Mouse (Mus musculus) stomach, embryonic 14.5 days (tissue): Measurements from ENCODE around the gene Rere. TPM values are rescaled to one million over a fixed set of nuclear protein-coding genes. Genes with fewer than 3 reads are reported as not detected.

Experiments used
- ATAC-seq: fragments of 200-750 bp; cut with Nextera tagmentation; 2 replicates; pipeline ENCODE4 v1.8.0; 2017; ENCODE audit warnings: low read depth, moderate TSS enrichment; ENCODE audit not compliant: insufficient number of reproducible peaks, insufficient read depth, low FRiP score
- H3K27ac ChIP-seq: fragments of 300-500 bp; sonication (generic); 2 replicates; pipeline ENCODE4 v1.5.1; 2014; ENCODE audit warnings: mild to moderate bottlenecking, low read length, moderate library complexity, mixed read lengths
- H3K27me3 ChIP-seq: fragments of 300-500 bp; sonication (generic); 2 replicates; pipeline ENCODE4 v1.6.1; 2014; ENCODE audit warnings: low read length, control low read depth, mixed read lengths; ENCODE audit not compliant: control insufficient read depth, insufficient read depth
- H3K36me3 ChIP-seq: fragments of 300-500 bp; sonication (generic); 2 replicates; pipeline ENCODE4 v1.6.1; 2014; ENCODE audit warnings: mild to moderate bottlenecking, control low read depth, low read length, moderate library complexity, mixed read lengths; ENCODE audit not compliant: control insufficient read depth, insufficient read depth
- H3K4me1 ChIP-seq: fragments of 300-500 bp; sonication (generic); 2 replicates; pipeline ENCODE4 v1.6.1; 2014; ENCODE audit warnings: low read length, control low read depth, mixed read lengths; ENCODE audit not compliant: control insufficient read depth, insufficient read depth
- H3K4me2 ChIP-seq: fragments of 300-500 bp; sonication (generic); replicated peaks from 2 replicates; pipeline ENCODE4 v1.6.1; 2014; ENCODE audit warnings: low read depth, low read length, control low read depth
- H3K4me3 ChIP-seq: fragments of 300-500 bp; sonication (generic); 2 replicates; pipeline ENCODE4 v1.5.1; 2014; ENCODE audit warnings: low read depth, low read length, control low read depth
- H3K9ac ChIP-seq: fragments of 300-500 bp; sonication (generic); replicated peaks from 2 replicates; pipeline ENCODE4 v1.6.1; 2014; ENCODE audit warnings: low read depth, mild to moderate bottlenecking, control low read depth, low read length, moderate library complexity, mixed read lengths
- H3K9me3 ChIP-seq: fragments of 300-500 bp; sonication (generic); 2 replicates; pipeline ENCODE4 v1.6.1; 2016; ENCODE audit warnings: low read depth, low read length, control low read depth; ENCODE audit not compliant: control insufficient read depth
- WGBS: fragments of 180-500 bp; shearing (Covaris S2); extraction: QIAGEN DNeasy Blood & Tissue Kit; methylation state at CpG from one replicate; pipeline ENCODE4 v1.1.7; 2014; 5-methylcytosine and 5-hydroxymethylcytosine counted together
- polyA plus RNA-seq: library from polyadenylated mRNA; unstranded; fragments of >200 nt; fragmentation: Nextera tagmentation; extraction: Ambion mirVana; gene quantifications from 2 replicates; pipeline ENCODE4 v1.2.1, GENCODE M21; 2014

Rere gene
- polyA plus RNA-seq, 1 experiment from 2014 or later = 41.1 TPM

DNA sequence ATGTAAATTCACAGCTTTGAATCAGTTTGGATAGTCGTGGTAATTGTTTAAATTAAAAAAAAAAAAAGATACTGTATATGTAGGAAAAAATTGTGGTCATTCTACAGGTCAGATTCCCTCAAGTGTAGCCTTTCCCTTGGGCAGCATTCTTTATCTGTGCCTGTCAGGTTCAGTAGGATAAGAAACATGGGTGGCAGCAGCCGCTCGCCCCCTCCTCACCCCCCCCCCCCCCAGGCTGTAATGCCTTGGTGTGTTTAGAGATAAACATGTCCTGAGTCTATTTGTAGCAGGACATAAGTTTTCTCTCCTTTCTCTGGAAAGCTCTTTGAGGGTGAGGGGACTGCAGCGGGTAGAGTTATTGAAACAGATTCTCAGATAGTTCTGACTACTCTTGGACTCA is 147.3 kb downstream of the Rere start:
- Histone ChIP-seq H3K27me3 (no peaks in the 10 kb centered on the region), H3K4me1 (peaks cover 13% of the 10 kb centered on the region), H3K9ac (no peak overlapping the region), H3K4me2 (no peak overlapping the region), H3K4me3 (no peak overlapping the region), H3K27ac (no peak overlapping the region), H3K36me3 (no peaks in the 10 kb centered on the region; the same call in 1 of the 2 replicates), H3K9me3 (no peaks in the 10 kb centered on the region)
- ATAC-seq = no peak
- 50% methylated on average over 4 of the region's 4 CpGs for WGBS

DNA sequence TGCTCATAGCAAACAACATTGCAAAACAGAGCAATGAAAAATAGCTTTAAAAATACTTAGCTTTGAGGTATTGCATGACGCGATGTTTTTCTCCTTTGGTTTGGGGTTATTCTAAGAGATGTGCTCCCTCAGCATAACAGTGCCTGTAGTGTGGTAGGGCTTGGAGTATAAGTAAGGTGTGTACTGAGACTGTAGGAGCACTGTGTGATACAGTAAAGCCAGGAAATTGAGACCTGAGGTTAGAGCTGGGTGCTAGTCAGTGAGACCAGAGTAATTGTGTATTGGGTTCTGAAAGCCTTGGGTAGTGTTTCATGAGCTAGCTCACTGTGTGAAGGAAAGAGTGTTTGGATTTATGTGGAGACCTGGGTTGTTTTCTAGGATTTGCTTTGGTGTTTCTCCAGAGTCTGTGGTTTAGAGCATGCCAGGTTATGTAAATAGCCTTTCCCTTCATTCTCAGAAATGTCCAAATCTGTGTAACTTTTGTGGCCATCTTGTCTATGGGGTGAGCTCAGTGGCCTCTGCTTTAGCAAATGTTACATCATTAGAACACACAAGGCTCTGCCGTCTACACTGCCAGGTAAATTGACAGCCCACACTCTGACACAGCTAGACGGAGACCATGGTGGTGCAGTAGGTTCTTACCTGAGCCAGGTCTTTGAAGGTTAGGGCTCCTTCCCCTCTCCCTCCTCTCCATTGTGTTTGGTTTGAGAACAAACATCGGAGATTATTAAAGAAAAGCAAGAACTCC is 152.6 kb downstream of the Rere start:
- no peak for ATAC-seq
- Histone ChIP-seq H3K27ac (no peak overlapping the region), H3K9ac (no peak overlapping the region), H3K4me1 (0 out of 2 replicates have a peak, but pooled peaks cover 3% of the 10 kb centered on the region), H3K9me3 (no peaks in the 10 kb centered on the region), H3K4me2 (no peak overlapping the region), H3K4me3 (no peak overlapping the region), H3K36me3 (no peaks in the 10 kb centered on the region; the same call in 1 of the 2 replicates), H3K27me3 (no peaks in the 10 kb centered on the region)
- WGBS = 77% methylated on average over 5 of the region's 5 CpGs

DNA sequence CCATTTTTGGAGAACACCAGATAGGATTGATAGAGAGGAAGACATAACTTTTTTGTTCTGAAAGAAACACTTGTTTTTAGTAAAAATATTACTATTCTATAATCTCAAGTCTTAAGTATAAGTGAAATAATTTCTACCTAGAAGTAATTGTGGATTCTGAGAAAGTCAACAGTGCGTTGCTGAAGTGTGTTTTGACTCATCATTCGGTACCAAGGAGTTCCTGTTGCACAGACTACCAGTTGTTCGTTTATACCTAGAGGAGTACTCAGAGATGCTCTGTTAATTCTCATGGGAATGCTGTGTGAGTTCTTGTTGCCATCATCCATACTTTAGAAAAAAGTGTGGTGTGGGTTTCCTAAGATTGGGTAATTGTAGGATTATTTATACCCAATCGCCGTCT is 154.1 kb downstream of the Rere start:
- no peaks in the 10 kb centered on the region for H3K9me3 ChIP-seq
- ATAC-seq = no peak
- 0 out of 2 replicates have a peak, but pooled peaks cover 3% of the 10 kb centered on the region for H3K4me1 ChIP-seq
- H3K27ac ChIP-seq = no peak overlapping the region
- 74% methylated on average over 5 of the region's 5 CpGs for WGBS
- H3K4me2 ChIP-seq = no peak overlapping the region
- no peak overlapping the region for H3K4me3 ChIP-seq
- H3K9ac ChIP-seq = no peak overlapping the region
- H3K27me3 ChIP-seq = no peaks in the 10 kb centered on the region
- no peaks in the 10 kb centered on the region; the same call in 1 of the 2 replicates for H3K36me3 ChIP-seq

DNA sequence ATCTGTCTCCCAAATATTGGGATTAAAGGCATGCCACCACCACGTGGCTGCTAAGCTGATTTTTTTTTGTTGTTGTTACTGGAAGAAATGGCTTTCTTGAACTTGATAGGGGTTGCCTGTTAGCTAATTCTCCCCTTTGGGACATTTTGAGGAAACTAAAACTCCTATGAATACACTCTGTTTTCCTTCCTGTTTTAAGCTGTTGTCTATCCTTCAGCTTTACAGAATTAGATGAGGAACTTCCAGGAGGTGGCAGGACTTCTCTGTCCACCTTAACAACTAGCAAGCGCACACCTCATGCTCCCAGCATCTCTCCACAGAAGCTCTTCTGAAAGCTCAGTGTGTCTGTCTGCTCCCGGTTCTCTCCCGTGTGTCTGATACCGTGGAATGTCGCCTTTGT is 157.2 kb downstream of the Rere start:
- WGBS = 80% methylated on average over 6 of the region's 6 CpGs
- Histone ChIP-seq H3K4me2 (no peak overlapping the region), H3K36me3 (no peaks in the 10 kb centered on the region; the same call in 1 of the 2 replicates), H3K27me3 (no peaks in the 10 kb centered on the region), H3K4me1 (0 out of 2 replicates have a peak, but pooled peaks cover 3% of the 10 kb centered on the region), H3K27ac (no peak overlapping the region), H3K9me3 (no peaks in the 10 kb centered on the region), H3K9ac (no peak overlapping the region), H3K4me3 (no peak overlapping the region)
- ATAC-seq = no peak

DNA sequence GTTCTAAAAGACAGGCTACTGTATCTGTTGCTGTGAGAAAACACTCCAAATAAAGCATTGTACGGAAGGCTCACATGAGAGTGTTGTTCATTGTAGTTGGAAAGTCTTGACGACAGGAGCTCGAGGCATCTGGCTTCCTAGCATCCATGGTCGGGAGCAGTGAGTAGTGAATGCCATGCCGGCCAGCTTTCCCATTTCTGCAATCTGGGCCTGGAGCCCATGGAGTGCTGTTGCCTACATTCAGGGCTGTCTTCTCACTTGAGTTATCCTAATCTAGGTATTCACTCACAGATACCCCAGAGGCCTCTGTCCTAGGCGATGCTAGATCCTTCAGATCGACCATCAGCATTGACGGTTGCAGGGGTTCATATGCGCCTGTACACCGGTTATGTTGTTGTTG is 160.5 kb downstream of the Rere start:
- Histone ChIP-seq H3K9me3 (no peaks in the 10 kb centered on the region), H3K27ac (no peak overlapping the region), H3K36me3 (no peaks in the 10 kb centered on the region; the same call in 1 of the 2 replicates), H3K4me3 (no peak overlapping the region), H3K9ac (no peak overlapping the region), H3K4me1 (peaks cover 15% of the 10 kb centered on the region; the same call in 1 of the 2 replicates), H3K27me3 (no peaks in the 10 kb centered on the region), H3K4me2 (no peak overlapping the region)
- no peak for ATAC-seq
- WGBS = 80% methylated on average over 10 of the region's 10 CpGs

DNA sequence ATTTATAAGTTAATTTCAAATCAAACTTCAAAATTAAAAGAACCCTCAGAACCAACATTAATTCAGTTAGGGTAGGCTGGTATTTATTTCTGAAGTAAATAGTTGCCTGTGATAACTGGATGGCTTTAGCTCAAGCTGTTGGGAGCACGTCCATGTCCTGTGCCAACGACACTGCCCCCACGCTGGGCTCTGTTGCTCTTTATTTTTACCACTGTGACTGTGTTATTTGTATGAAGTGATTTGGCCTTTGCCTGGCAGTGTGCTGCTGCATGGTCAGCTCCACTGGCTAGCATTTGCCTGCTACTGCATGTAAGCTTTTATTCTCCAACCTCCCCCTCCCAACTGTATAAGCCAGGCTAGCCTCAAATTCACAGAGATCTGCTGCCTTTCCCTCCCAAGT is 162.6 kb downstream of the Rere start:
- H3K9me3 ChIP-seq = no peaks in the 10 kb centered on the region
- no peak overlapping the region for H3K4me2 ChIP-seq
- H3K9ac ChIP-seq = no peak overlapping the region
- H3K4me3 ChIP-seq = no peak overlapping the region
- ATAC-seq = no peak
- H3K36me3 ChIP-seq = no peaks in the 10 kb centered on the region; the same call in 1 of the 2 replicates
- H3K4me1 ChIP-seq = peaks cover 19% of the 10 kb centered on the region; the same call in 1 of the 2 replicates
- no peaks in the 10 kb centered on the region for H3K27me3 ChIP-seq
- no peak overlapping the region for H3K27ac ChIP-seq
- WGBS = 81% methylated on average over 3 of the region's 3 CpGs

DNA sequence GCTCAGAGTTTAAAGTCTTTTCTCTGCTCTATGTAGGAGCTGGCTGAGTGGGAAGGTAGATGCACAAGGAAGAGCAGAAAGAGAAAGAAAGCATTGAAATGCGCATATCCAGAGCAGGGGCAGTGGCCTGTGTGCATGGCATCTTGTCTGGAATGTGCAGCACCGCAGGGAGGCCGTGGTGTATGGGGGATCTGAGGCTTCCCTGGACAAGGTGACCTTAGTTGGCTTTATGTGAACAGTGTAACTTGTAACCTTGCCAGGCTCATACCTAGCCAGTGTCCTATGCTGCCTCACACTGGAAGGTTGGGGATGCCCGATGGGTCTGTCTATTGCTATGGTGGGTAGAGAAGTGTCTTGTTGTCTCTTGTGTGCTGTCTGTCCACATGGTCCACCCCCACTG is 165.2 kb downstream of the Rere start:
- Histone ChIP-seq H3K4me2 (no peak overlapping the region), H3K4me1 (peaks cover 19% of the 10 kb centered on the region; the same call in 1 of the 2 replicates), H3K27ac (no peak overlapping the region), H3K9ac (no peak overlapping the region), H3K4me3 (no peak overlapping the region), H3K27me3 (no peaks in the 10 kb centered on the region), H3K9me3 (no peaks in the 10 kb centered on the region), H3K36me3 (no peaks in the 10 kb centered on the region)
- no peak for ATAC-seq
- WGBS = 79% methylated on average over 4 of the region's 4 CpGs

DNA sequence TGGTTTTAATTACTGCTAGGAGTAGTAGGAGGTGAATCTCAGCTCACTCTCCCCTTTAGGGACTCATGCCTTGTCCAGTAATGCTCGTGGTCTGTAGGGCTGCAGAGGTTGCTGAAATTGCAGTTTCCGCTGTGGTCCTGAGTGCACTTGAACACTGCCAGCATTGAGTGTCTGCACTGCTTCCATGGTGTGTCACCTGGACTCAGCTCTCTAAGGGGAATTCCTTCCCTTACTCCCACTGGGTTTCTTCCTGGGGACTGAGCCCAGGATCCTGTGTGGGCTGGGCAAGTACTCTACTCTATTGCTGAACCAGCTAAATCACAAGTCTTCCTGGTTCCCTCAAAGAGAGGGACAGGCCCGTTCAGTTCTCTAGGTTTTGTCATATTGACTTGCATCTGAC is 166.1 kb downstream of the Rere start:
- Histone ChIP-seq H3K27me3 (no peaks in the 10 kb centered on the region), H3K4me1 (peaks cover 23% of the 10 kb centered on the region; the same call in 1 of the 2 replicates), H3K4me2 (no peak overlapping the region), H3K4me3 (no peak overlapping the region), H3K27ac (no peak overlapping the region), H3K36me3 (no peaks in the 10 kb centered on the region), H3K9me3 (no peaks in the 10 kb centered on the region), H3K9ac (no peak overlapping the region)
- no peak for ATAC-seq
- WGBS = 79% methylated on average over 3 of the region's 3 CpGs
